Mouse (Mus musculus): ENCODE data around the gene Ism1.

DNA sequence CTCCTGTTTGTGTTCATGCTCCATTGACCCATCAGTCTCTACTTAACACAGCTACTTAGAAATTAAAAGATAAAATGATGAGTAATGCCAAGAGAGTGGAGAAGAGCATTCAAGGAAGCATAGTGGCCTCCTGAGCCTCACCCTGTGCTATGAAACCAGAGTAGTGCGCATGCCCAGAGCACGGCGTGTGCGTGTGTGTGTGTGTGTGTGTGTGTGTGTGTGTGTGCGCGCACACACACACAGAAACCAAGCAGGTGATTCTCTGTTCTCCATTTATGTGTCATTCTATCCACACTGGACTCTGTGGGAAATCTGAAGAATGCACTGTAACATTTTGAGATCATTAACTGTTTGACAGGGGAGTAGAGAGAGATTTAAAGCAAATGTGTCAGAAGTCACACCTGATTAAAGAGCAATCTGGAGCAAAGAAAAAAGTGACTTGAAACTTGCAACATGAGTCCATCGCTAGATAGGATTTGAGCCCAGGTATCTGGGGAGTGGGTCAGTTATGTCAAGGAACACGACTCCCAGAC, 105.4 kb downstream of the Ism1 start:
- TF ChIP-seq CTCF (IDR thresholded peaks at IDR 0.05; ENCODE audit: control insufficient read depth, insufficient read depth, insufficient read length) (no peak), USF1 (IDR thresholded peaks at IDR 0.05; ENCODE audit: low read depth) (no peak), FOSL1 (IDR thresholded peaks at IDR 0.05; ENCODE audit: insufficient read depth, low read length, poor library complexity, severe bottlenecking) (no peak), MYOD1 (IDR thresholded peaks at IDR 0.05; ENCODE audit: control insufficient read depth, insufficient read length, low read depth) (no peak), CEBPB (IDR thresholded peaks at IDR 0.05; ENCODE audit: low read depth) (no peak), MYOG (IDR thresholded peaks at IDR 0.05; ENCODE audit: control insufficient read depth, extremely low read depth, insufficient read length) (no peak)

All from C2C12 (cell line).